Mouse (Mus musculus) heart, postnatal 0 days (tissue): Measurements from ENCODE around the gene Slpi.

Source experiments
- CTCF ChIP-seq: IDR thresholded peaks from 2 replicates; pipeline ENCODE4 v1.5.1; 2016; ENCODE audit warnings: antibody characterized with exemption, control low read depth, low read depth
- EP300 ChIP-seq: IDR thresholded peaks from 2 replicates; pipeline ENCODE4 v1.6.1; 2016; ENCODE audit warnings: antibody characterized with exemption, low read depth

DNA sequence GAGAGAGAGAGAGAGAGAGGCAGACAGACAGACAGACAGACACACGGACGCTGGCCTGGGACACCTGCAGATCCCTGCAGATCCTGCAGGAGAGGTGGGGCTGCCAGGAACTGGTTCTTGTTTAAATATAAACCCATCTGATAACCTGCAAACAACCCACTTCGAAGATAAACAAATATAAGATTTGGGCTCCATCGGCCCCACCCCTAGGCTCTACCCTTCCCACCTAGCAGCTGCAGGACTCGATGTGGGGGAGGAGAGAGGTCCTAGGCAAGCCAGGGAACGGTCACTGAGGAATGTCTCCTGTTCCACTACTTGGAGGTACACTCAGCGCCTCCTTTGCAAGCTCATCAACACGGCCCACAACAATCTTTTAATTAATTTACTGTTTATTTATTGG, 49.4 kb upstream of the Slpi start:
- TF ChIP-seq CTCF: no peak
- TF ChIP-seq EP300: no peak
